Mouse (Mus musculus) embryo, embryonic 10.5 days (tissue): ENCODE measurements at regions not wholly inside any gene's neighbourhood (a gene's known extent, or its start where the extent isn't known, plus 50 kb on each side); places are given as distances from the start of the nearest gene placed in this dataset.

ENCODE experiments used
- DNase-seq: peaks from one replicate; pipeline ENCODE4 v3.0.0-alpha.2; 2015; ENCODE audit warnings: low spot score

DNA sequence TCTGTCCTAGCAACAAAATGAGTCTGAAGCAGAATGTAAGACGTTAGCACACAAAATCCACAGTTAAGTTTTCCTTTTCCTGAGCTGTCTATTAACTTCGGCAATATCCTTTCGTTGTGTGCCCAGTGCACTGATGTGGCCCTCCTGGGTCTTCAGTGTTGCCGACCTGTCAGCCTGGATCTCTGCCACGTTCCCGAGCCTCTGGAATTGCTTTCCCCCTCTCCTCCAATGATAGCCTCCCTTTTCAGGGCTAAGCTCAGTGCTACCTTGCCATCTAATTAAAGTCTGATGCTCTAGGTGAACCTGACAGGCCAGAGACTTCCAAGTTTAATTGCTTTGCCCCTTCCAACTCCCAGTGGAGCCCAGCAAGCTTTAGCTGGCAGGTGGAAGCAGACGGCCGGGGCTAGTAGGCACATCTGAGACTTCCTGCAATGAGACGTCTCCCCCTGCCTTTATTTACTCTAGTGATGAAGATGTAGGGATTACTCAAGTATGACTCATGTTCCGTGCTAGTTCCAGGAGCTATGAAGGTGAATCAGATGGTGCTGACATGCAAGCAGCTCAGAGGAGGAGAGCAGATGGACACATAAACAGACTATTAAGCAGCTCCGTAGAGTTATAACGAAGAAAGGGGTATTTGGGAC lies 894.3 kb upstream of the Car8 start:
- no peak for DNase-seq

GRCm38 (mm10) chr4:9132356-9132755 lies 893.5 kb upstream of the Car8 start:
- no peak for DNase-seq

GRCm38 (mm10) chr4:9131610-9132009 lies 892.8 kb upstream of the Car8 start:
- no peak for DNase-seq

DNA sequence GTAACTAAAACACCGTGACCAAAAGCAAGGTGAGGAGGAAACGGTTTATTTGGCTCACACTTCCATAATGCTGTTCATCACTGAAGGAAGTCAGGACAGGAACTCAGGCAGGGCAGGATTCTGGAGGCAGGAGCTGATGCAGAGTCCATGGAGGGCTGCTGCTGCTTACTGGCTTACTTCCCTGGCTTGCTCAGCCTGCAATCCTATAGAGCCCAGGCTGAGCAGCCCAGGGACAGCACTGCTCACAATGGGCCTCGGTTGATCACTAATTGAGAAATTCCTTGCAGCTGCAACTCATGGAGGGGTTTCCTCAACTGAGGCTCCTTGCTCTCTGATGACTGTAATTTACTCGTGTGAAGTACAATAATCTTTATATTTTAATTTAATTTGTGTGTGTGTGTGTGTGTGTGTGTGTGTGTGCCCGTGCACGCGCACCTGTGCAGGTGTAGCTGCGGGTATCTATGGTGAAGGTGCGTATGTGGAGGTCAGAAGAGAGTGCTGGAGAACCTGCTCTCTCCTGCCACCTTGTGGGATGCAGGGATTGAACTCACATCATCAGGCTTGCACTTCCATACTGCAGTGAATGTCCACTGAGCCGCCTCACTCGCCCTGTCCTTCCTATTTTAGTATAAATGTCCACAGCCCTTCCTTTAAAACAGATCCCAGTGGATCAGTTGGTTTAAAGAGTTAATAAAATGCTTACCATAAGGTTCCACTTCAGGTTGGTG lies 886.6 kb upstream of the Car8 start:
- DNase-seq: peak; percentile 63

- DNase-seq: no peak
These were observed 885.9 kb upstream of the Car8 start for GRCm38 (mm10) chr4:9124586-9125232.

- no peak for DNase-seq
These were observed 885.3 kb upstream of the Car8 start for GRCm38 (mm10) chr4:9124109-9124508.

- DNase-seq: no peak
These were observed 884.7 kb upstream of the Car8 start for GRCm38 (mm10) chr4:9123396-9124031.

DNA sequence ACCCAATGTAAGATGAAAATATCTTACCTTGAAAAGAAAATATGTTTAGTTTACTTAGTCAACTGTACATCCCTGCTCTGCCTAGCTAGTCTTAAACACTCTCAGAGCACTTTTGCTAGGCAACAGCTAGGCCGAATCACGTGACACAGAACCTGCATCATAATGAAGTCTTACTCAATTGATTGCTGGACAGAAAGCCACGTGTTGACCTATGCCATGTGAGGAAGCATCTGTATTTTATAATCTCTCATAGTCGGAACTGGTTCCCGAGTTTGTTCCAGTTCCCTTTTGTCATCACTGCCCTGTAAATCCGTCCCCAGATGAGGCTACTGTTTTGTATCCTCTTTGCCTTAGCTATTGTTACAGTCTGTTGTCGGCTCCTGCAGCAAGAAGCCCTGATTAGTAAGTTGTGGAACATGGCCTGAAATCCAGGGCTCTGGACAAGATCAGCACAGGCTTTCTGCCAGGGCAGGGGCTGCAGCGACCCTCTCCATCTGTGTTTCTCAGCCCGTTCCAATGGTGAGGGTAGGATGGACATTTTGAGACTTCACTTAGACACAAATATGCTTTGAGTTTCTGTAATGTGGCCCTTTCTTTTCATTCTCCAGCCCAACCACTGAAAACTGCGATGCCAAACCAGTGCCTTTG lies 883.9 kb upstream of the Car8 start:
- DNase-seq: no peak

GRCm38 (mm10) chr4:9116955-9117647 lies 878.3 kb upstream of the Car8 start:
- peak; percentile 71 for DNase-seq

DNA sequence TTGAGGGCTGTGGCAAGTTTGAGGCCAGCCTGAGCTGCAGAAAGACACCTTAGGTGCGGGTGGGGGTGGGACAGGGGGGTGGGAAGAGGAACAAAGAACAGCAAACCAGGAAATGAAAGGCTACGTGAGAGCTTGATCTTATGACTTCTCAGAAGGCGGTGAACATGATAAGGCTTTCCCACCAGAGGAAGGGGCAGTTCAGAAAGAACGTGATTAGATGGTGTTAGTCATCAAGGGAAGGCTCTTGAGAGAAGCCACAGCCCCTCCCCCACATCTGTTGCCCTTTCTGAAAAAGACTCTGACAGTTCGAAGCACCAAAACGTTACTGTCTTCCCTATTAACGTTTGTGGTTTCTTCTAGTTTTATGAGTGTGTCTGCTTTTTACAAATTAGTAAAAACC lies 877.0 kb upstream of the Car8 start:
- DNase-seq: peak; percentile 78

DNA sequence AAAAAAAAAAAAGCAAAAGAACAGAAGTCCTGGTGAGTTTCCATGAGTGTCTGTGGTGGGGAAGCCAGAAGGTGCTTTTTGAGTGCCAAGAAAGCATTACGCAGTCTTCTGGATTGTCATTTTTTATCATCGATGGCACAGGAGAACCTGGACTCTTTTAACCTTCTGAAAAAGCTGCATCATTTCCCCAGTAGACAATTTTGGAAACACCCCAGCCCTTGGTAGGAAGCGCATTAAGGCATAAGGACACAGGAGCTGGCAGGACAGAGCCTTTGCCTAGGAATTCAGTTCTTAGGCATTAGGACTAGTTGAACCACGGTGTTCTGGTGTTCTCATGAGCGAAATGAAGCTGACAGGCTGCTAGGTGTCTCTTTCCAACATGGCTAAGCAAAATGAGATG lies 875.1 kb upstream of the Car8 start:
- DNase-seq: no peak

GRCm38 (mm10) chr4:9110355-9110754 lies 871.5 kb upstream of the Car8 start:
- no peak for DNase-seq

GRCm38 (mm10) chr4:9107295-9107694 lies 868.5 kb upstream of the Car8 start:
- DNase-seq: no peak

DNA sequence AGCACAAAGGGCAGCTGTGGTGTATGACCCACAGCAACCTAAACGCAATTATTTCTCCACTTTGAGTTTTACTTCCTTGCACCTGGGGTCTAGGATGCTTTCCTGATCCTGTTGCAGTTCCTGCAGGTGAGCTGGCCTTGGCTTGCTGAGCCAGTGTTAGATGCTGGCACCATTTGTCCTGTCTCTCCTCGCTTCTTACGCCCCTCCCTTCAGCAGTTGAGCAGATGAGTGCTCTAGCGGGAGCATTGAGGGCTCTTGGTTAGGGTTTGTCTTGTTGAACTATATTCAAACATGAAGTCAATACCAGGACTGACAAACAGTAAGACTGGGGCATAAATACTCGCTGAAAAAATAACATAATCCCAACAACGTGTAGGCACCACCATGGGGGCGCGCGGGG lies 867.9 kb upstream of the Car8 start:
- DNase-seq: no peak

DNA sequence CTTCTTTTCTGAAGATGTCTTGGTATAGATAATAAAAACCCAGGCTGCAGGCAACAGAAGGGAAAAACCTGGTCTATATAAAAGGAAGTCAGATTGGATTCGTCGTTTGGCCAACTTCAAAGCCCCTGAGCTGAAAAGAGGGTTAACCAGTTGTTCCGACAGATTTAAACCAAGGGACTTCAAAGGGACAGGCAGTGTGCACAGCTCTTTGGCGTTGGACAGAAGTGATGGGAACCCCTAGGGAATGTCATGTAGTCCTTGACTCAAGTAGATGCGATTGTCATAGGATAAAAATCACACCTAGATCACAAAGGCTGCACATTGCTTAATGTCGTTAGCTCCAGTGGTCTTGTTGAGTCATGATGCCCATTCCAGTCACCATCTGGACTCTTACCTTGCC lies 865.8 kb upstream of the Car8 start:
- DNase-seq: no peak

DNA sequence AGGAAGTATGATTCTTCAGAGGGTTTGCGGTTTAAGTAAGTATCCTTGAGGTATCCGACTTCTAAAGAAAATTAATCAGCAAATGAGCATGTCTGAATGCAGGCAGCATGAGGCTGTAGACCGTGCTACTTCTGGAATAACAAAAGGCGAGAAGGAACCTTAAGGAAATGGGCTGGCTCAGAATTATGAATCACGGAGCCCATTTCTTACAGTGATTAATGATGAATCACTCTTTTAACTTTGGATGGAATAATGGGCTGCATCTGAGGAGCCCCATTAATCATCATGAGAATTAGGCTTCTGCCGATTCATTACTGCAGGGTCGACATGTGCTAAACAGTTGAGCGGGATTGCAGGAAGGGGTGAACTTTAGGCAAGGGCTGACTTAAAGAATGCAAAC lies 865.1 kb upstream of the Car8 start:
- DNase-seq: no peak

DNA sequence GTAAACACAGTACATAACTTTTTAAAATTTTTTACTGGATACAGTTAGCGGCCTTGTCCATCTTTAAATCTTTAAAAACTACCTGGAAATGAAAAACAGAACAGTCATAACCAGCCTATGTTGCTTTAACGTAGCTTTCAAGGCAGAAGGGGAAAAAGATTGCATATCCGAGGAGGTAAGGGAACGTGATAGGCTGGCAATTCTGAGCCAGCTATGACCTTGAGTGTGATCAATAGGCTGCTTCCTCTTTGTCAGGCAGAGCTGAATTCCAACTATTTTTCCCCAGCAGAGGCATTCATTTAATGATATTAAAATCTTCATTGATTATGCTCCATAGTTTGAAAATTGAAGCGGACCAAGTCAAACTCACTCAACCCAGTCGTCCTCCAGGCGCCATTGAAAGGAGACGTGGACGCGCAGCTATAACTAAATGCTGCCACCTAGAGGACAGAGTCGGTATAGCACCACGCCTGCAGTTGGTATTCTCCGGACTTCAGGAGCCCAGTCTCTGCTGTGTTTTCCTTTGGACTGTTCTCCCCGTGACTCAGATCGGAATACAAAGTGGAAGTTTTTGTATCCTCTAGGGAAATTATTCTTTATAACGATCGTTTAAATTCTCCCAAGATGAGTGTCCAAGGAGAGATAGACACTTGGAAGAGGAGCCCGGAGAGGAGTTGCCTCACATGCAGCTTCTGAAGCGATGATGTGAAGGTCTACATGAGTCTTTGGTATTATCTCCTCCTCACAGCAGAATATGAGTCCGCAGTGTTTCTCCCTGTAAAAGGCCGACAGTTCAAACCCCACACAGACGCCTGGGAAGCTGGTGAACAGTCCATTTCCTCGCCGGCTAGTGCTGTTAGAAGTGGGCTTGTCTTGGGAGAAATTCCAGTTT lies 858.2 kb upstream of the Car8 start:
- peak; percentile 96 for DNase-seq

GRCm38 (mm10) chr4:9096274-9096673 lies 857.4 kb upstream of the Car8 start:
- DNase-seq: no peak

- peak; percentile 58 for DNase-seq
These were observed 856.8 kb upstream of the Car8 start for GRCm38 (mm10) chr4:9095646-9096045.

DNA sequence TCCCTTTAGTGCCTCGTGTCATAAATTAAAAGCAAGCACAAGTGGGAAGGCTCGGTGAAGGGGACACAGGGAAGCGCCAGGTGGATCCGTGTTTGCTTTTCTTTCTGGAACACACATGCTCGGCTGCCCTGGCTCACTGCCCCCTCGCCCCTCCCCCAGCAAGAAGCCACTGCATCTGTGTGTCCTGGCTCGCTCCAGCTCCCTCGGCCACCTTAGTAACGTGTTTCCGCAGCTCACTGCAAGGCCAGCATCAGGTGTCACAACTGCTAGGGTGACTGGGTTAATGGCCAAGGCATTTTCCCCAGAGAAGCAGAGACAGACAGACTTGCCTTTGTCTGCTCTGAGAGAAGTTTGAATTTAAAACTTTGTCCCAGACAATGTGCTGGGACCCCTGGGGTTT lies 855.7 kb upstream of the Car8 start:
- DNase-seq: peak; percentile 62

- no peak for DNase-seq
These were observed 855.2 kb upstream of the Car8 start for GRCm38 (mm10) chr4:9094076-9094475.
